Mouse (Mus musculus) MEL (cell line): ENCODE data around the gene Gm13420. TPM values are rescaled to one million over a fixed set of nuclear protein-coding genes. Genes with fewer than 3 reads are reported as not detected.

Source experiments
- DNase-seq: peaks from one replicate; pipeline ENCODE4 v3.0.0; 2011; ENCODE audit warnings: low read depth, low spot score
- H3K27ac ChIP-seq: 2 replicates; pipeline ENCODE4 v1.5.1; 2012; ENCODE audit warnings: low read depth, mild to moderate bottlenecking, control low read depth, low read length, moderate library complexity; ENCODE audit not compliant: control insufficient read depth
- H3K27me3 ChIP-seq, 2 experiments: fragments of 150-350 bp in 1 of 2; sonication (generic) in 1 of 2; 2 replicates each; pipeline ENCODE4 v1.6.1; 2012; ENCODE audit warnings: low read length in 2 of 2, mild to moderate bottlenecking in 2 of 2, improper control_type of control experiment in 1 of 2, moderate library complexity in 1 of 2; ENCODE audit not compliant: insufficient read depth in 2 of 2, control insufficient read depth in 1 of 2
- H3K36me3 ChIP-seq, 2 experiments: 2 replicates each; pipeline ENCODE4 v1.6.1; 2012 to 2014; ENCODE audit warnings: low read length in 2 of 2, improper control_type of control experiment in 1 of 2, inconsistent platforms in 1 of 2, mild to moderate bottlenecking in 1 of 2; ENCODE audit not compliant: insufficient read depth in 2 of 2, control insufficient read depth in 1 of 2
- H3K4me1 ChIP-seq, 2 experiments: fragments of 150-350 bp in 1 of 2; sonication (generic) in 1 of 2; 2 replicates each; pipeline ENCODE4 v1.6.1; 2012; ENCODE audit warnings: low read length in 2 of 2, improper control_type of control experiment in 1 of 2, mild to moderate bottlenecking in 1 of 2; ENCODE audit not compliant: insufficient read depth in 2 of 2, control insufficient read depth in 1 of 2
- H3K4me3 ChIP-seq, 2 experiments: fragments of 150-350 bp in 1 of 2; sonication (generic) in 1 of 2; 2 replicates each; pipeline ENCODE4 v1.5.1; 2012; ENCODE audit warnings: low read depth in 2 of 2, low read length in 2 of 2, mild to moderate bottlenecking in 2 of 2, moderate library complexity in 2 of 2, control low read depth in 1 of 2, improper control_type of control experiment in 1 of 2; ENCODE audit not compliant: control insufficient read depth in 1 of 2, insufficient read depth in 1 of 2
- H3K79me2 ChIP-seq: 2 replicates; pipeline ENCODE4 v1.6.1; 2012; ENCODE audit warnings: mild to moderate bottlenecking, low read length, moderate library complexity; ENCODE audit not compliant: control insufficient read depth, poor library complexity, insufficient read depth
- H3K9ac ChIP-seq: 2 replicates; pipeline ENCODE4 v1.6.1; 2012; ENCODE audit warnings: low read depth, mild to moderate bottlenecking, control low read depth, low read length, moderate library complexity; ENCODE audit not compliant: control insufficient read depth, poor library complexity, severe bottlenecking
- H3K9me3 ChIP-seq: fragments of 150-350 bp; sonication (generic); replicated peaks from 2 replicates; pipeline ENCODE4 v1.6.1; 2012; ENCODE audit warnings: mild to moderate bottlenecking, low read length, improper control_type of control experiment, moderate library complexity; ENCODE audit not compliant: insufficient read depth
- BHLHE40 ChIP-seq: IDR thresholded peaks from 2 replicates; pipeline ENCODE4 v1.6.1; 2012; ENCODE audit warnings: low read depth, mild to moderate bottlenecking, inconsistent platforms, low read length, improper control_type of control experiment, borderline replicate concordance
- CHD1 ChIP-seq: IDR thresholded peaks from 2 replicates; pipeline ENCODE4 v1.6.1; 2012; ENCODE audit warnings: low read depth, mild to moderate bottlenecking, inconsistent platforms, low read length, improper control_type of control experiment
- CTCF ChIP-seq, 3 experiments: IDR thresholded peaks in 2 of 3; conservative IDR thresholded peaks in 1 of 3; 2 replicates each; pipeline ENCODE4 v1.5.1; 2011 to 2012; ENCODE audit warnings: low read length in 3 of 3, low read depth in 2 of 3, mild to moderate bottlenecking in 2 of 3, improper control_type of control experiment in 1 of 3, inconsistent platforms in 1 of 3, mixed read lengths in 1 of 3, moderate library complexity in 1 of 3; ENCODE audit not compliant: control insufficient read depth in 1 of 3, insufficient read depth in 1 of 3, poor library complexity in 1 of 3, severe bottlenecking in 1 of 3
- ETS1 ChIP-seq: IDR thresholded peaks from 2 replicates; pipeline ENCODE4 v1.6.1; 2012; ENCODE audit warnings: low read depth, mild to moderate bottlenecking, inconsistent platforms, low read length, improper control_type of control experiment, moderate library complexity
- GATA1 ChIP-seq: IDR thresholded peaks from 2 replicates; pipeline ENCODE4 v1.6.1; 2011; ENCODE audit warnings: low read depth, low read length, improper control_type of control experiment
- HCFC1 ChIP-seq: IDR thresholded peaks from 2 replicates; pipeline ENCODE4 v1.6.1; 2012; ENCODE audit warnings: low read depth, mild to moderate bottlenecking, inconsistent platforms, low read length, improper control_type of control experiment, moderate library complexity
- MAFK ChIP-seq: IDR thresholded peaks from 2 replicates; pipeline ENCODE4 v1.6.1; 2011; ENCODE audit warnings: low read depth, mild to moderate bottlenecking, low read length, improper control_type of control experiment, borderline replicate concordance
- MAX ChIP-seq: IDR thresholded peaks from 2 replicates; pipeline ENCODE4 v1.6.1; 2011; ENCODE audit warnings: low read length, improper control_type of control experiment
- MAZ ChIP-seq: IDR thresholded peaks from 2 replicates; pipeline ENCODE4 v1.6.1; 2012; ENCODE audit warnings: low read depth, mild to moderate bottlenecking, inconsistent platforms, low read length, improper control_type of control experiment
- MEF2A ChIP-seq: IDR thresholded peaks from 2 replicates; pipeline ENCODE4 v1.6.1; 2014; ENCODE audit warnings: low read depth, mild to moderate bottlenecking, inconsistent platforms, low read length, improper control_type of control experiment; ENCODE audit not compliant: poor library complexity, insufficient replicate concordance, severe bottlenecking; ENCODE audit errors: extremely low read depth
- MYC ChIP-seq: IDR thresholded peaks from 2 replicates; pipeline ENCODE4 v1.6.1; 2011; ENCODE audit warnings: low read depth, mild to moderate bottlenecking, low read length, improper control_type of control experiment, moderate library complexity
- NELFE ChIP-seq: IDR thresholded peaks from 2 replicates; pipeline ENCODE4 v1.6.1; 2011; ENCODE audit warnings: low read depth, low read length, improper control_type of control experiment
- POLR2AphosphoS2 ChIP-seq: IDR thresholded peaks from 2 replicates; pipeline ENCODE4 v1.6.1; 2011; ENCODE audit warnings: low read length, improper control_type of control experiment
- RCOR1 ChIP-seq: IDR thresholded peaks from 2 replicates; pipeline ENCODE4 v1.6.1; 2012; ENCODE audit warnings: low read depth, mild to moderate bottlenecking, inconsistent platforms, low read length, improper control_type of control experiment
- SIN3A ChIP-seq: IDR thresholded peaks from 2 replicates; pipeline ENCODE4 v1.6.1; 2012; ENCODE audit warnings: low read length, improper control_type of control experiment, inconsistent platforms
- SMC3 ChIP-seq: IDR thresholded peaks from 2 replicates; pipeline ENCODE4 v1.6.1; 2011; ENCODE audit warnings: low read depth, low read length, improper control_type of control experiment
- TAL1 ChIP-seq: IDR thresholded peaks from 2 replicates; pipeline ENCODE4 v1.6.1; 2012; ENCODE audit warnings: mild to moderate bottlenecking, inconsistent platforms, low read length, moderate library complexity, mixed read lengths
- TCF12 ChIP-seq: IDR thresholded peaks from 2 replicates; pipeline ENCODE4 v1.6.1; 2014; ENCODE audit warnings: low read depth, mild to moderate bottlenecking, inconsistent platforms, low read length, improper control_type of control experiment, moderate library complexity
- UBTF ChIP-seq: IDR thresholded peaks from 2 replicates; pipeline ENCODE4 v1.6.1; 2012; ENCODE audit warnings: low read depth, mild to moderate bottlenecking, inconsistent platforms, low read length, improper control_type of control experiment, moderate library complexity, borderline replicate concordance; ENCODE audit not compliant: insufficient read depth
- USF1 ChIP-seq: IDR thresholded peaks from 2 replicates; pipeline ENCODE4 v1.6.1; 2014; ENCODE audit warnings: low read depth, mild to moderate bottlenecking, inconsistent platforms, low read length, improper control_type of control experiment, moderate library complexity
- USF2 ChIP-seq, 2 experiments: IDR thresholded peaks; 2 replicates each; pipeline ENCODE4 v1.6.1; 2011 to 2012; ENCODE audit warnings: improper control_type of control experiment in 2 of 2, low read length in 2 of 2, borderline replicate concordance in 1 of 2, inconsistent platforms in 1 of 2, low read depth in 1 of 2, mild to moderate bottlenecking in 1 of 2; ENCODE audit not compliant: insufficient read depth in 1 of 2
- ZKSCAN1 ChIP-seq: IDR thresholded peaks from 2 replicates; pipeline ENCODE4 v1.6.1; 2012; ENCODE audit warnings: low read depth, mild to moderate bottlenecking, inconsistent platforms, low read length, improper control_type of control experiment, moderate library complexity
- ZMIZ1 ChIP-seq: IDR thresholded peaks from 2 replicates; pipeline ENCODE4 v1.6.1; 2012; ENCODE audit warnings: low read depth, mild to moderate bottlenecking, inconsistent platforms, low read length, improper control_type of control experiment, moderate library complexity
- ZNF384 ChIP-seq: IDR thresholded peaks from 2 replicates; pipeline ENCODE4 v1.6.1; 2012; ENCODE audit warnings: low read depth, mild to moderate bottlenecking, inconsistent platforms, low read length, improper control_type of control experiment
- polyA plus RNA-seq, 2 experiments: library from polyadenylated mRNA; stranded (reverse) in 1 of 2; unstranded in 1 of 2; fragments of >175 nt in 1 of 2; fragments of >200 nt in 1 of 2; gene quantifications; 2 replicates each; pipeline versions ENCODE4 v1.2.1 to v1.2.4; 2012; ENCODE audit warnings: low replicate concordance in 2 of 2, low read depth in 1 of 2; ENCODE audit not compliant: insufficient read length in 2 of 2, insufficient read depth in 1 of 2, missing spikeins in 1 of 2
- total RNA-seq: library from RNA; depleted of rRNA; stranded (reverse); fragments of 300-350 nt; gene quantifications from 2 replicates; pipeline ENCODE4 v1.2.3, GENCODE M21; 2012

Gm13420 gene
- total and polyA plus RNA-seq, 3 experiments, result 0.07 TPM; not detected in 2

DNA sequence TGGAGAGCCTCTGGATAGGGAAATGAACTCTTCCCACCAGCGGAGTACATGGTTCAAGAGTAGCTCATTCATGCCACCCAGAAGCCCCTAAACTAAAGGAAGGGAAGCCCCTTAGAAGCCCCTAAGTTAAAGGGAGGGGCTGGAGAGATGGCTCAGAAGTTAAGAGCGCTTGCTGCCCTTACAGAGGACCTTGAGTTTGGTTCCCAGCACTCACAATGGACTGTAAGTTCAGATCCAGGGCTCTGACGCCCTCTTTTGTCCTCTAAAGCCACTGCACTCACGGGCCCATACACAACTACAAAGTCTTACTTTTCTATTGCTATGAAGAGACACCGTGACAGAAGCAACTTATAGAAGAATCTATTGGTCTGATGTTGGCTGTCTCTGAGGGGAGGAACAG is 912 bp upstream of the Gm13420 start:
- no peaks in the 10 kb centered on the region for H3K27me3 ChIP-seq
- no peak overlapping the region for H3K9ac ChIP-seq
- TF ChIP-seq MAFK, result no peak
- TF ChIP-seq CTCF (IDR thresholded peaks at IDR 0.05 in 2 of 3, conservative IDR thresholded peaks at IDR 0.05 in 1 of 3; ENCODE audit: control insufficient read depth in 1 of 3, insufficient read depth in 1 of 3, low read depth in 2 of 3, low read length in 3 of 3, poor library complexity in 1 of 3, severe bottlenecking in 1 of 3), result no peak
- no peak for TF ChIP-seq NELFE
- no peak for TF ChIP-seq MAZ
- no peak for TF ChIP-seq USF1
- no peak for TF ChIP-seq UBTF
- TF ChIP-seq CHD1, result no peak
- no peak for TF ChIP-seq ZNF384
- TF ChIP-seq GATA1, result no peak
- no peak for TF ChIP-seq ETS1
- TF ChIP-seq USF2 (IDR thresholded peaks at IDR 0.05; ENCODE audit: borderline replicate concordance in 1 of 2, insufficient read depth in 1 of 2, low read depth in 1 of 2, low read length in 2 of 2), result no peak
- no peak for DNase-seq
- H3K9me3 ChIP-seq, result no peaks in the 10 kb centered on the region
- no peaks in the 10 kb centered on the region for H3K4me1 ChIP-seq
- no peak overlapping the region for H3K4me3 ChIP-seq
- H3K79me2 ChIP-seq, result no peaks in the 10 kb centered on the region
- H3K27ac ChIP-seq, result no peak overlapping the region
- no peaks in the 10 kb centered on the region for H3K36me3 ChIP-seq

DNA sequence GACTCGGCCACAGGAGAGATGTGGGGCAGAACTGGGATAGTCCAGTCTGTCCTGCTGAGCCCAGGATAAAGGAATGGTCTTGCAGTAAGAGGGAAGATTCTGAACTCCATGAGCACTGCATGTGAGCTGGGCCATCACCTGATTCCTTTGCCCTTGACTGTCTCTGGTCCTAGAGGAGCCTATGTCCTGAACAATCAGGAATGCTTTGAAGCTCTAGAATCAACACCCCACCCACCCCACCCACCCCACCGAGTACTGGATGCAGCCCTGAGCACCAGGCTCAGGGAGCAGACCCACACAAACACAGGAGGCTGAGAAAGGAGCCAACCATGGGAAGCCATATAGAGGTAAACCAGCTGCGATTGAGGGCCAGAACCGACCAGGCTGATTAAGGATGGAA is 3.0 kb downstream of the Gm13420 start:
- Histone ChIP-seq H3K9me3 (no peaks in the 10 kb centered on the region), H3K4me3 (no peak overlapping the region), H3K27me3 (no peaks in the 10 kb centered on the region), H3K27ac (no peak overlapping the region), H3K36me3 (no peaks in the 10 kb centered on the region), H3K4me1 (no peaks in the 10 kb centered on the region), H3K79me2 (no peaks in the 10 kb centered on the region), H3K9ac (no peak overlapping the region)
- DNase-seq, result no peak
- TF ChIP-seq ZMIZ1 (no peak), USF2 (IDR thresholded peaks at IDR 0.05; ENCODE audit: borderline replicate concordance in 1 of 2, insufficient read depth in 1 of 2, low read depth in 1 of 2, low read length in 2 of 2) (no peak), GATA1 (no peak), HCFC1 (no peak), MYC (no peak), SIN3A (no peak), RCOR1 (no peak), SMC3 (no peak), MAFK (no peak), POLR2AphosphoS2 (no peak), BHLHE40 (no peak), TAL1 (no peak), MEF2A (no peak), CHD1 (no peak), MAX (no peak), TCF12 (no peak), ZKSCAN1 (no peak)
